Mouse (Mus musculus) midbrain, embryonic 11.5 days (tissue): ENCODE results near the gene Olfr222. TPM values are rescaled to one million over a fixed set of nuclear protein-coding genes. Genes with fewer than 3 reads are reported as not detected.
A peak's percentile ranks its signal among the peaks of the same experiment; 100 is the strongest.
"Not testable (repeated sequence)": the region's sequence is repeated elsewhere in the genome, so short reads cannot be mapped to it uniquely, and the experiment has no call there.

Source experiments
- ATAC-seq: fragments of 200-750 bp; cut with Nextera tagmentation; 2 replicates; pipeline ENCODE4 v1.8.0; 2017; ENCODE audit warnings: moderate TSS enrichment, moderate library complexity; ENCODE audit not compliant: low FRiP score
- DNase-seq: peaks from one replicate; pipeline ENCODE4 v3.0.0; 2015; ENCODE audit warnings: low spot score; ENCODE audit errors: missing footprints
- H3K27ac ChIP-seq: fragments of 300-500 bp; sonication (generic); 2 replicates; pipeline ENCODE4 v1.5.1; 2014; ENCODE audit warnings: low read depth, low read length
- H3K27me3 ChIP-seq: fragments of 300-500 bp; sonication (generic); 2 replicates; pipeline ENCODE4 v1.6.1; 2014; ENCODE audit warnings: mild to moderate bottlenecking, low read length, moderate library complexity, mixed read lengths; ENCODE audit not compliant: control insufficient read depth, insufficient read depth
- H3K36me3 ChIP-seq: fragments of 300-500 bp; sonication (generic); 2 replicates; pipeline ENCODE4 v1.6.1; 2014; ENCODE audit warnings: mild to moderate bottlenecking, low read length, moderate library complexity, mixed read lengths; ENCODE audit not compliant: control insufficient read depth, insufficient read depth
- H3K4me1 ChIP-seq: fragments of 300-500 bp; sonication (generic); 2 replicates; pipeline ENCODE4 v1.6.1; 2014; ENCODE audit warnings: low read length; ENCODE audit not compliant: control insufficient read depth, insufficient read depth
- H3K4me2 ChIP-seq: fragments of 300-500 bp; sonication (generic); 2 replicates; pipeline ENCODE4 v1.6.1; 2014; ENCODE audit warnings: mild to moderate bottlenecking, moderate library complexity
- H3K4me3 ChIP-seq: fragments of 300-500 bp; sonication (generic); 2 replicates; pipeline ENCODE4 v1.5.1; 2014; ENCODE audit warnings: low read depth, low read length
- H3K9ac ChIP-seq: fragments of 300-500 bp; sonication (generic); 2 replicates; pipeline ENCODE4 v1.6.1; 2014; ENCODE audit warnings: low read length
- H3K9me3 ChIP-seq: fragments of 300-500 bp; sonication (generic); 2 replicates; pipeline ENCODE4 v1.6.1; 2016; ENCODE audit warnings: low read length; ENCODE audit not compliant: control insufficient read depth
- WGBS: fragments of 180-500 bp; shearing (Covaris S2); extraction: QIAGEN DNeasy Blood & Tissue Kit; methylation state at CpG from one replicate; pipeline ENCODE4 v1.1.7; 2014; 5-methylcytosine and 5-hydroxymethylcytosine counted together
- polyA plus RNA-seq: library from polyadenylated mRNA; unstranded; fragments of >200 nt; fragmentation: Nextera tagmentation; extraction: Ambion mirVana; gene quantifications from 2 replicates; pipeline ENCODE4 v1.2.1, GENCODE M21; 2014

Gene Olfr222
- polyA plus RNA-seq = not detected in 2 replicates

DNA sequence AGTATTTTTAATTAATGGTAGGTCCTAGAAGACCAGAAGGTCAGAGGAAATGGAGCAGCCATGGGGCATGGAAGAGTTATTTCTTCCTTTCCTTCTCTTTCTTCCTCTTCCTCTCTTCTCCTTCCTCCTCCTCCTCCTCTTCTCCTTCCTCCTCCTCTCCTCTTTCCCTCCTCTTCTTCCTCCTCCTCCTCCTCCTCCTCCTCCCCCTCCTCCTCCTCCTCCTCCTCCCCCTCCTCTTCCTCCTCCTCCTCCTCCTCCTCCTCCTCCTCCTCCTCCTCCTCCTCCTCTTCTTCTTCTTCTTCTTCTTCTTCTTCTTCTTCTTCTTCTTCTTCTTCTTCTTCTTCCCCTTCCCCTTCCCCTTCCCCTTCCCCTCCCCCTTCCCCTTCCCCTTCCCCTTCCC is at the start of gene Olfr222:
Gene Olfr222, minus strand, starts transcription at position 101 of the 400 bp plus-strand sequence.
- H3K36me3 ChIP-seq, ATAC-seq, H3K27me3 ChIP-seq, DNase-seq, H3K4me1 ChIP-seq, H3K4me2 ChIP-seq, H3K9me3 ChIP-seq, H3K9ac ChIP-seq, H3K4me3 ChIP-seq, H3K27ac ChIP-seq: not testable (repeated sequence)

DNA sequence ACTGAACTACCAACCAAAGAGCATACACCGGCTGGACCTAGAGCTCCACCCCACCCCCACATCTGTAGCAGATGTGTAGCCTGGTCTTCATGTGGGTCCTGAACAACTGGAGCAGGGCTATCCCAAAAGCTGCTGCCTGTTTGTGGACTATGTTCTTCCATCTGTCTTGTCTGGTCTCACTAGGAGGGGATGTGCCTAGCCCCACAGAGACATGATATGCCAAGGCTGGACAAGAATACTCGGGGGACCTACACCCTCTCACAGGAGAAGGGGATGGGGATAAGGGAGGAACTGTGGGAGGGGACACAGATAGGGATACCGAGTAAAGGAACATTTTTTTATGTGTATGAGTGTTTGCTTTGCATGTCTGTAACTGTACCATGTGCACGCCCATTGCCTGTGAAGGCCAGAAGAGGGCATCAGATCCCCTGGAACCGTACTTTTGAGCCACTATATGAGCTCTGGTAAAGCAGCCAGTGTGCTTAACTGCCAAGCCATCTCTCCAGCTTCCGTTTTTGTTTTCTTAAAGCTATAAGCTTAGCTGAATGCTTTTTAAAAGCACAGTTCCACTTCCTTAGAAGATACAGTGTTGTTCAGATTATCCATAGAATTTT is 48.1 kb upstream of the Olfr222 start:
- ATAC-seq (no peak), DNase-seq (peak; percentile 83)

DNA sequence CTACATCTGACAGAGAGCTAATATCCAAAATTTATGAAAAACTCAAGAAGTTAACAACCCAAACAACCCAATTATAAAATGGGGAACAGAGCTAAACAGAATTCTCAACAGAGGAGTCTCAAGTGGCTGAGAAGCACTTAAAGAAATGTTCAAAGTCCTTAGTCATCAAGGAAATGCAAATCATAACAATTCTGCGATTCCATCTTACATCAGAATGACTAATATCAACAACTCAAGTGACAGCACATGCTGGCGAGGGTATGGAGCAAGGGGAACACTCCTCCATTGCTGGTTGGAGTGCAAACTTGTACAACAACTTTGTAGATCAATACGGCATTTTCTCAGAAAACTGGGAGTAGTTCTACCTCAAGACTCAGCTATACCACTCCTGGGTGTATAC is 46.2 kb upstream of the Olfr222 start:
- H3K4me2 ChIP-seq = no peak overlapping the region
- H3K9me3 ChIP-seq = no peaks in the 10 kb centered on the region
- H3K27ac ChIP-seq = no peak overlapping the region
- no peak overlapping the region for H3K4me3 ChIP-seq
- no peaks in the 10 kb centered on the region for H3K36me3 ChIP-seq
- ATAC-seq = no peak
- 83% methylated on average over 3 of the region's 3 CpGs for WGBS
- H3K27me3 ChIP-seq = no peaks in the 10 kb centered on the region
- no peak overlapping the region for H3K9ac ChIP-seq
- no peaks in the 10 kb centered on the region for H3K4me1 ChIP-seq
- DNase-seq = no peak

More for the DNA sequence above, 48.1 kb upstream of the Olfr222 start:
- 40% methylated on average over 6 of the region's 6 CpGs for WGBS
- Histone ChIP-seq H3K9me3 (no peaks in the 10 kb centered on the region), H3K9ac (no peak overlapping the region), H3K27ac (no peak overlapping the region), H3K4me3 (no peak overlapping the region), H3K36me3 (no peaks in the 10 kb centered on the region), H3K27me3 (no peaks in the 10 kb centered on the region), H3K4me1 (no peaks in the 10 kb centered on the region), H3K4me2 (no peak overlapping the region)

DNA sequence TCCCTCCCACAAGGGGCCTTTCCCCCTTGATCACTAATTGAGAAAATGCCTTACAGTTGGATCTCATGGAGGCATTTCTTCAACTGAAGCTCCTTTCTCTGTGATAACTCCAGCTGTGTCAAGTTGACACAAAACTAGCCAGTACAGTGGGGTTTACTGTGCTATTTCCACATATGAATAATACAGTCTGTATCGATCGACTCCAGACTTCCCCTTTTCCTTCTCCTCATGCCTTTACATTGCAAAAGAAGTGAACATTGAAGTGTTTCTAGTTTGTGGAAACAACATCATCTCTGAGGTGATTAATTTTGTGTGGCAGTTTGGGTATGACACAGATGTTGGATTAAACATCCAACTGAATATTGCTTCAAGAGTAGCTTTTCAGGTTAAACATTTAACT is 41.0 kb upstream of the Olfr222 start:
- not testable (repeated sequence) for H3K9ac ChIP-seq, H3K4me1 ChIP-seq, H3K27ac ChIP-seq, DNase-seq, H3K27me3 ChIP-seq, H3K4me3 ChIP-seq, H3K9me3 ChIP-seq, H3K36me3 ChIP-seq, ATAC-seq, H3K4me2 ChIP-seq
- 99% methylated on average over 2 of the region's 2 CpGs for WGBS

DNA sequence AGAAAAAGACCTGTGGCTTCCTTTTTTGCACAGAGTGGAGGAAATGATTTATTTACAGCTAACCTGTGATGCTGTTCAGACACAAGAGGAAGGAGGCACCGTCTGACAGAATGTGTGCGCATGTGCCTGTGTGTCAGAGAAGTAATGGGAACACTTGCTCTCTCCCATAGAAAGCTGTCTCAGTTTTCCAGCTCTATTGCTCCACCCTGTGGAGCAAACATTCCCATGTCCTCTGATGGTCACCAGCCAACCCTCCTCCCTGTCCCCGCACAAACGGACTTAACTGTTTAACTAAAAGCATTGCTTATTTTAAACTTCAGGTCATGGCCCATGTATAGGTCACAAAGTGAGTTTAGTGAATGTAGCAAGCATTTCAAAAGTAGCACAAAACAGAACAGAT is 38.1 kb upstream of the Olfr222 start:
- no peak overlapping the region for H3K4me2 ChIP-seq
- H3K4me1 ChIP-seq = no peaks in the 10 kb centered on the region
- no peak overlapping the region for H3K9ac ChIP-seq
- no peaks in the 10 kb centered on the region for H3K27me3 ChIP-seq
- no peaks in the 10 kb centered on the region for H3K36me3 ChIP-seq
- H3K4me3 ChIP-seq = no peak overlapping the region
- H3K9me3 ChIP-seq = no peaks in the 10 kb centered on the region
- no peak overlapping the region for H3K27ac ChIP-seq
- no peak for DNase-seq
- 63% methylated on average over 4 of the region's 4 CpGs for WGBS
- no peak for ATAC-seq

DNA sequence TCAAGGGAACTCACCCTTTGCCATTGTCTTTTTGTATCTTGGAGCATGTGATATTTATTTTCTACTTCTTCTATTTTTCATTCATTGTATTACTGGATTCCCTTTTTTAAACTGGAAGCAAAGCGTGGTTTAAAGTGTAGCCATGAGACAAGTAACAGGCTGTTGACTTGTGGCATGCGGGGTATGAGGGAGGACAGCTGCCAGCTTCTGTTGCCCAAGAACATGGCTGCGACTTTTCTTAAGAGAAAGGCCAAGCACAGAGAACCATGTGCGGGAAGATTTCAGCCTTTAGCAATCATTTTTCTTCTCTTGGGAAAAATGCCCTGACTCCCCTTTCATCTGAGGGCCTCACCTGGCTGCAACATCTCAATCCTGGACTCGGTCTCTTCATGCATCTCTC is 35.6 kb upstream of the Olfr222 start:
- ATAC-seq = no peak
- Histone ChIP-seq H3K36me3 (no peaks in the 10 kb centered on the region), H3K9ac (no peak overlapping the region), H3K27ac (no peak overlapping the region), H3K9me3 (no peaks in the 10 kb centered on the region), H3K27me3 (no peaks in the 10 kb centered on the region), H3K4me2 (no peak overlapping the region), H3K4me3 (no peak overlapping the region), H3K4me1 (no peaks in the 10 kb centered on the region)
- DNase-seq = no peak
- 85% methylated on average over 5 of the region's 5 CpGs for WGBS

DNA sequence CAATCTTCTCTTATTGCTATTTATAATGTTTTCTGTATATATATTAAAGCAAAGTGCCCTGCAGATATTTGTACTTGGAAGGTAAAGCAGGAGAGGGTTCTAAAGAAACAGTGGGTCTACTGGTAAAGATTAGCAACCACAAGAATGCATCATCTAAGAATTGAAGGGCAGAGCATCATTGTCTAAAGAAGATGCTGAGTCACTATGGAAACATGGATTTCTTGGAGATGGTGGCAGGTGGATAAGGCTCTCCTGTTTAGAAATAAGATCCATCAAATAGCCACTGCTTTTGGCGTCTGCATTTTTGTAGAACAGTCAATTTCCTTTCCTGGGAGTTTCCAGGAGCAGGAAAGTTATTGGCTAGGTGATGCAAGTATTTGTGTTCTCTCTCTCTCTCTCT is 26.3 kb upstream of the Olfr222 start:
- Histone ChIP-seq H3K36me3 (no peaks in the 10 kb centered on the region), H3K27me3 (no peaks in the 10 kb centered on the region), H3K4me3 (no peak overlapping the region), H3K9ac (no peak overlapping the region), H3K4me2 (no peak overlapping the region), H3K4me1 (no peaks in the 10 kb centered on the region), H3K27ac (no peak overlapping the region), H3K9me3 (no peaks in the 10 kb centered on the region)
- no peak for DNase-seq
- WGBS = 76% methylated on average over 1 of the region's 1 CpGs
- ATAC-seq = no peak

DNA sequence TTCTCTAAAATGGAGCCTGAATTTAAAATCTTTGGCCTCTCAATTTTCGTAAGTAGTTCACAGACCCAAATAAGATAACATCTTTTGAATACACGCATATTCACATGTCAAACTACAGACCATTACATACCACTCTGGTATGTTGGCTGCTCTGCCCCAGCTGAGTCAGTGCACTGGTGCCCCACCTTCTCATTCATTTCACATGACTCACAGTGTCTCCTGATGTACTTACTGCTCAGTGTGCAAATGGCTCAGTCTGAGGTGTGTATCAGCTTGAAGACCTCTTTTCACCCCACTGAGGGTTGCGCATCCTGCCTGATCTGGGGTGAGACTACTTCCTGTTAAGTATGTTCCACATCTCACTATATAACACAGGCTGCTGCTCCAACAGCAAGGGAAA is 24.8 kb upstream of the Olfr222 start:
- H3K27ac ChIP-seq = no peak overlapping the region
- no peak overlapping the region for H3K4me2 ChIP-seq
- no peaks in the 10 kb centered on the region for H3K36me3 ChIP-seq
- H3K9ac ChIP-seq = no peak overlapping the region
- no peaks in the 10 kb centered on the region for H3K4me1 ChIP-seq
- no peak overlapping the region for H3K4me3 ChIP-seq
- ATAC-seq (no peak), DNase-seq (no peak)
- no peaks in the 10 kb centered on the region for H3K27me3 ChIP-seq
- WGBS = 93% methylated on average over 3 of the region's 3 CpGs
- no peaks in the 10 kb centered on the region for H3K9me3 ChIP-seq

DNA sequence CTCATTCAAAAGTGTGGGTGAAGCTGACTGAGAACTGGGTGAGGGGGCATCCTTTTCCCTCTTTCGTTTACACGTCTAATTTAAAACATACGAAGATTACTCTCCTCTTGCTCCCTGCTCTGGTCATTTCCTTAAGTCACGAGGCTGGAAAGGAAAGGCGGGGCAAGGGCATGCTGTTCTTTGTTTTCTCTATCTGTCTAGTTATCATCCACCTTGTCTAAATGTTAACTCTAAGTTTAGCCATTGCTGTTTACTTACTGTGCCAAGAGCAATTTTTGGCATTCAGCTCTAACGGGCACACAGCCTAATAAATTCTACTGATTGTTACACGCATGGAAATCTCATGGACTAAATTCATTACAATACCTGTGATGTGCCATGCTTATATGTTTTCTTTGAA is 23.2 kb upstream of the Olfr222 start:
- Histone ChIP-seq H3K4me2 (no peak overlapping the region), H3K4me1 (no peaks in the 10 kb centered on the region), H3K27ac (no peak overlapping the region), H3K9me3 (no peaks in the 10 kb centered on the region), H3K4me3 (no peak overlapping the region), H3K9ac (no peak overlapping the region), H3K27me3 (no peaks in the 10 kb centered on the region), H3K36me3 (no peaks in the 10 kb centered on the region)
- WGBS = 83% methylated on average over 7 of the region's 7 CpGs
- no peak for DNase-seq
- no peak for ATAC-seq
